Mouse (Mus musculus) embryonic facial prominence, embryonic 12.5 days (tissue): ENCODE data around the gene Lamb3. TPM values are rescaled to one million over a fixed set of nuclear protein-coding genes. Genes with fewer than 3 reads are reported as not detected.

ENCODE experiments used
- ATAC-seq: fragments of 200-750 bp; cut with Nextera tagmentation; 2 replicates; pipeline ENCODE4 v1.8.0; 2017; ENCODE audit not compliant: insufficient number of reproducible peaks, insufficient read depth, low FRiP score, low TSS enrichment
- H3K27ac ChIP-seq: fragments of 300-500 bp; sonication (generic); 2 replicates; pipeline ENCODE4 v1.5.1; 2016; ENCODE audit warnings: mild to moderate bottlenecking
- H3K27me3 ChIP-seq: fragments of 300-500 bp; sonication (generic); 2 replicates; pipeline ENCODE4 v1.6.1; 2016; ENCODE audit warnings: mild to moderate bottlenecking, moderate library complexity
- H3K36me3 ChIP-seq: fragments of 300-500 bp; sonication (generic); 2 replicates; pipeline ENCODE4 v1.6.1; 2016; ENCODE audit warnings: mild to moderate bottlenecking
- H3K4me1 ChIP-seq: fragments of 300-500 bp; sonication (generic); 2 replicates; pipeline ENCODE4 v1.6.1; 2016
- H3K4me2 ChIP-seq: fragments of 300-500 bp; sonication (generic); replicated peaks from 2 replicates; pipeline ENCODE4 v1.6.1; 2016; ENCODE audit warnings: mild to moderate bottlenecking, moderate library complexity
- H3K4me3 ChIP-seq: fragments of 300-500 bp; sonication (generic); 2 replicates; pipeline ENCODE4 v1.5.1; 2016; ENCODE audit warnings: mild to moderate bottlenecking
- H3K9ac ChIP-seq: fragments of 300-500 bp; sonication (generic); 2 replicates; pipeline ENCODE4 v1.6.1; 2016; ENCODE audit warnings: mild to moderate bottlenecking, moderate library complexity
- H3K9me3 ChIP-seq: fragments of 300-500 bp; sonication (generic); 2 replicates; pipeline ENCODE4 v1.6.1; 2016; ENCODE audit warnings: mild to moderate bottlenecking, moderate library complexity
- WGBS: fragments of 180-500 bp; shearing (Covaris S2); methylation state at CpG from one replicate; pipeline ENCODE4 v1.1.7; 2016; 5-methylcytosine and 5-hydroxymethylcytosine counted together
- polyA plus RNA-seq: library from polyadenylated mRNA; unstranded; fragments of >200 nt; fragmentation: Nextera tagmentation; extraction: Ambion mirVana; gene quantifications from 2 replicates; pipeline ENCODE4 v1.2.1, GENCODE M21; 2016

Lamb3 gene
- polyA plus RNA-seq, 1 experiment from 2014 or later: 2.0 TPM

GRCm38 (mm10) chr1:193326456-193327145 lies 119.1 kb downstream of the Lamb3 start:
- Histone ChIP-seq H3K4me1 (no peaks in the 10 kb centered on the region; the same call in 1 of the 2 replicates), H3K36me3 (no peaks in the 10 kb centered on the region), H3K4me2 (no peak overlapping the region), H3K4me3 (no peak overlapping the region), H3K9me3 (no peaks in the 10 kb centered on the region), H3K27ac (no peak overlapping the region), H3K9ac (no peak overlapping the region), H3K27me3 (0 out of 2 replicates have a peak, but pooled peaks cover 5% of the 10 kb centered on the region)
- WGBS: 66% methylated on average over 7 of the region's 7 CpGs
- no peak for ATAC-seq

- no peak for ATAC-seq
- no peaks in the 10 kb centered on the region for H3K9me3 ChIP-seq
- no peaks in the 10 kb centered on the region; the same call in 1 of the 2 replicates for H3K4me1 ChIP-seq
- WGBS: 75% methylated on average over 1 of the region's 1 CpGs
- no peaks in the 10 kb centered on the region for H3K36me3 ChIP-seq
- H3K27me3 ChIP-seq: 0 out of 2 replicates have a peak, but pooled peaks cover 5% of the 10 kb centered on the region
- no peak overlapping the region for H3K4me3 ChIP-seq
- H3K27ac ChIP-seq: no peak overlapping the region
- H3K4me2 ChIP-seq: no peak overlapping the region
- no peak overlapping the region for H3K9ac ChIP-seq
Measured at GRCm38 (mm10) chr1:193327216-193327615, 119.7 kb downstream of the Lamb3 start.

GRCm38 (mm10) chr1:193327686-193328085 lies 120.2 kb downstream of the Lamb3 start:
- ATAC-seq: no peak
- Histone ChIP-seq H3K36me3 (no peaks in the 10 kb centered on the region), H3K27me3 (0 out of 2 replicates have a peak, but pooled peaks cover 5% of the 10 kb centered on the region), H3K4me2 (no peak overlapping the region), H3K9ac (no peak overlapping the region), H3K9me3 (no peaks in the 10 kb centered on the region), H3K4me3 (no peak overlapping the region), H3K4me1 (no peaks in the 10 kb centered on the region; the same call in 1 of the 2 replicates), H3K27ac (no peak overlapping the region)
- 64% methylated on average over 5 of the region's 5 CpGs for WGBS

- WGBS: 78% methylated on average over 9 of the region's 9 CpGs
- 0 out of 2 replicates have a peak, but pooled peaks have one; percentile 1 for ATAC-seq
Measured at GRCm38 (mm10) chr1:193329557-193329956, 122.1 kb downstream of the Lamb3 start.

GRCm38 (mm10) chr1:193330172-193330571 lies 122.7 kb downstream of the Lamb3 start:
- Histone ChIP-seq H3K36me3 (no peaks in the 10 kb centered on the region), H3K27ac (no peak overlapping the region)
- ATAC-seq: peak; percentile 66; the same call in 1 of the 2 replicates

More at GRCm38 (mm10) chr1:193329557-193329956, 122.1 kb downstream of the Lamb3 start:
- no peaks in the 10 kb centered on the region for H3K9me3 ChIP-seq
- H3K27me3 ChIP-seq: 0 out of 2 replicates have a peak, but pooled peaks cover 5% of the 10 kb centered on the region
- H3K9ac ChIP-seq: no peak overlapping the region
- H3K4me3 ChIP-seq: no peak overlapping the region
- H3K4me2 ChIP-seq: no peak overlapping the region
- no peak overlapping the region for H3K27ac ChIP-seq
- H3K4me1 ChIP-seq: no peaks in the 10 kb centered on the region; the same call in 1 of the 2 replicates
- no peaks in the 10 kb centered on the region for H3K36me3 ChIP-seq

GRCm38 (mm10) chr1:193330626-193331025 lies 123.1 kb downstream of the Lamb3 start:
- 76% methylated on average over 7 of the region's 7 CpGs for WGBS
- Histone ChIP-seq H3K36me3 (no peaks in the 10 kb centered on the region), H3K9me3 (no peaks in the 10 kb centered on the region), H3K27ac (no peak overlapping the region), H3K4me1 (no peaks in the 10 kb centered on the region; the same call in 1 of the 2 replicates), H3K9ac (no peak overlapping the region), H3K4me3 (no peak overlapping the region), H3K4me2 (no peak overlapping the region), H3K27me3 (0 out of 2 replicates have a peak, but pooled peaks cover 5% of the 10 kb centered on the region)
- ATAC-seq: no peak

More at GRCm38 (mm10) chr1:193330172-193330571, 122.7 kb downstream of the Lamb3 start:
- Histone ChIP-seq H3K9ac (no peak overlapping the region), H3K4me2 (no peak overlapping the region), H3K9me3 (no peaks in the 10 kb centered on the region), H3K27me3 (0 out of 2 replicates have a peak, but pooled peaks cover 5% of the 10 kb centered on the region), H3K4me1 (no peaks in the 10 kb centered on the region; the same call in 1 of the 2 replicates), H3K4me3 (no peak overlapping the region)
- WGBS: 39% methylated on average over 10 of the region's 10 CpGs

- 81% methylated on average over 13 of the region's 13 CpGs for WGBS
- no peak overlapping the region for H3K4me2 ChIP-seq
- H3K4me1 ChIP-seq: no peaks in the 10 kb centered on the region; the same call in 1 of the 2 replicates
- H3K36me3 ChIP-seq: no peaks in the 10 kb centered on the region
- no peak overlapping the region for H3K4me3 ChIP-seq
- 0 out of 2 replicates have a peak, but pooled peaks cover 5% of the 10 kb centered on the region for H3K27me3 ChIP-seq
- no peak overlapping the region for H3K27ac ChIP-seq
- no peak for ATAC-seq
- no peak overlapping the region for H3K9ac ChIP-seq
- no peaks in the 10 kb centered on the region for H3K9me3 ChIP-seq
Measured at GRCm38 (mm10) chr1:193332018-193332417, 124.5 kb downstream of the Lamb3 start.

GRCm38 (mm10) chr1:193332671-193333070 lies 125.2 kb downstream of the Lamb3 start:
- no peak overlapping the region for H3K9ac ChIP-seq
- 89% methylated on average over 1 of the region's 1 CpGs for WGBS
- no peaks in the 10 kb centered on the region; the same call in 1 of the 2 replicates for H3K4me1 ChIP-seq
- ATAC-seq: no peak
- no peaks in the 10 kb centered on the region for H3K9me3 ChIP-seq
- no peak overlapping the region for H3K4me3 ChIP-seq
- H3K27ac ChIP-seq: no peak overlapping the region
- no peak overlapping the region for H3K4me2 ChIP-seq
- no peaks in the 10 kb centered on the region for H3K36me3 ChIP-seq
- 0 out of 2 replicates have a peak, but pooled peaks cover 5% of the 10 kb centered on the region for H3K27me3 ChIP-seq

GRCm38 (mm10) chr1:193333776-193334175 lies 126.3 kb downstream of the Lamb3 start:
- WGBS: 75% methylated on average over 3 of the region's 3 CpGs
- Histone ChIP-seq H3K4me2 (no peak overlapping the region), H3K27ac (no peak overlapping the region), H3K9ac (no peak overlapping the region), H3K9me3 (no peaks in the 10 kb centered on the region), H3K27me3 (0 out of 2 replicates have a peak, but pooled peaks cover 5% of the 10 kb centered on the region), H3K4me1 (no peaks in the 10 kb centered on the region; the same call in 1 of the 2 replicates), H3K4me3 (no peak overlapping the region), H3K36me3 (no peaks in the 10 kb centered on the region)
- ATAC-seq: no peak

- Histone ChIP-seq H3K4me3 (no peak overlapping the region), H3K4me1 (no peaks in the 10 kb centered on the region; the same call in 1 of the 2 replicates), H3K9me3 (no peaks in the 10 kb centered on the region), H3K4me2 (no peak overlapping the region), H3K9ac (no peak overlapping the region), H3K36me3 (no peaks in the 10 kb centered on the region), H3K27ac (no peak overlapping the region), H3K27me3 (0 out of 2 replicates have a peak, but pooled peaks cover 5% of the 10 kb centered on the region)
- no peak for ATAC-seq
- 76% methylated on average over 6 of the region's 6 CpGs for WGBS
Measured at GRCm38 (mm10) chr1:193334546-193334945, 127.0 kb downstream of the Lamb3 start.

- Histone ChIP-seq H3K27ac (no peak overlapping the region), H3K9ac (no peak overlapping the region), H3K27me3 (0 out of 2 replicates have a peak, but pooled peaks cover 2% of the 10 kb centered on the region), H3K36me3 (no peaks in the 10 kb centered on the region), H3K4me2 (no peak overlapping the region), H3K9me3 (no peaks in the 10 kb centered on the region), H3K4me3 (no peak overlapping the region), H3K4me1 (no peaks in the 10 kb centered on the region)
- no peak for ATAC-seq
- WGBS: 75% methylated on average over 7 of the region's 7 CpGs
Measured at GRCm38 (mm10) chr1:193336122-193337017, 128.9 kb downstream of the Lamb3 start.
